Comparison of ENCODE assay signal across 14 mouse cellular contexts in genomic region chr17:84155516-84156226, GRCm38 (mm10). TPM values are rescaled to one million over a fixed set of nuclear protein-coding genes. Genes with fewer than 3 reads are reported as not detected.
DNase-seq lines count a peak whose midpoint lies in the region; ATAC-seq lines count a peak whose summit lies in the region.
"Had no signal": no experiment of that assay in that cellular context is flagged by ENCODE, and none has a peak within 500 bp of the region (broad histone marks: within the 10 kb centered on the region; RNA-seq: fewer than 3 reads in every experiment).

No protein-coding gene starts in this region.

- no peak for DNase-seq in kidney, postnatal 14 days
- peak; percentile 2 for DNase-seq in right cerebral cortex, postnatal 25 days
- DNase-seq in right cerebral cortex, postnatal 4 days: no peak
- no peak for DNase-seq in embryo, embryonic 11 days
- DNase-seq: cerebellum, adult 2 months; lung, postnatal 14 days; retina, postnatal 1 day had no signal

- no peaks in the 10 kb centered on the region for H3K9me3 ChIP-seq in kidney, embryonic 14.5 days (ENCODE audit: control insufficient read depth, low read length)
- no peaks in the 10 kb centered on the region for H3K9me3 ChIP-seq in intestine, embryonic 16.5 days (ENCODE audit: control insufficient read depth, low read length)
- no peaks in the 10 kb centered on the region for H3K9me3 ChIP-seq in stomach, embryonic 14.5 days (ENCODE audit: control insufficient read depth, low read depth, low read length)
- H3K9me3 ChIP-seq: hindbrain, embryonic 15.5 days; neural tube, embryonic 13.5 days had no signal

- H3K27ac ChIP-seq in kidney, embryonic 14.5 days (ENCODE audit: low read depth, low read length): peak overlapping the region; percentile 93; the same call in 1 of the 2 replicates
- peak overlapping the region; percentile 94 for H3K27ac ChIP-seq in intestine, embryonic 16.5 days (ENCODE audit: low read length)
- H3K27ac ChIP-seq in stomach, embryonic 14.5 days (ENCODE audit: low read length): peak overlapping the region; percentile 90
- H3K27ac ChIP-seq: hindbrain, embryonic 15.5 days; neural tube, embryonic 13.5 days had no signal

- no peak overlapping the region for H3K4me3 ChIP-seq in kidney, embryonic 14.5 days (ENCODE audit: low read length)
- H3K4me3 ChIP-seq in intestine, embryonic 16.5 days (ENCODE audit: low read length): peak overlapping the region; percentile 39
- H3K4me3 ChIP-seq in stomach, embryonic 14.5 days (ENCODE audit: low read depth, low read length): no peak overlapping the region
- H3K4me3 ChIP-seq: hindbrain, embryonic 15.5 days; neural tube, embryonic 13.5 days had no signal

- WGBS in kidney, embryonic 14.5 days: 65% methylated on average over 8 of the region's 8 CpGs
- WGBS in intestine, embryonic 16.5 days: 64% methylated on average over 8 of the region's 8 CpGs
- WGBS in stomach, embryonic 14.5 days: 77% methylated on average over 8 of the region's 8 CpGs

- H3K4me2 ChIP-seq in kidney, embryonic 14.5 days (replicated peaks; ENCODE audit: low read depth, low read length): no peak overlapping the region
- peak overlapping the region; percentile 49 for H3K4me2 ChIP-seq in intestine, embryonic 16.5 days (ENCODE audit: low read depth, low read length)
- no peak overlapping the region for H3K4me2 ChIP-seq in stomach, embryonic 14.5 days (replicated peaks; ENCODE audit: low read depth, low read length)
- H3K4me2 ChIP-seq: hindbrain, embryonic 15.5 days; neural tube, embryonic 13.5 days had no signal

- no peaks in the 10 kb centered on the region; the same call in 1 of the 2 replicates for H3K27me3 ChIP-seq in kidney, embryonic 14.5 days (ENCODE audit: control insufficient read depth, insufficient read depth, low read length)
- H3K27me3 ChIP-seq in intestine, embryonic 16.5 days (replicated peaks; ENCODE audit: control insufficient read depth, insufficient read depth, low read length): no peaks in the 10 kb centered on the region
- H3K27me3 ChIP-seq in stomach, embryonic 14.5 days (ENCODE audit: control insufficient read depth, insufficient read depth, low read length): no peaks in the 10 kb centered on the region
- H3K27me3 ChIP-seq: hindbrain, embryonic 15.5 days had no signal

- H3K36me3 ChIP-seq in kidney, embryonic 14.5 days (ENCODE audit: control insufficient read depth, insufficient read depth, low read length): no peaks in the 10 kb centered on the region
- H3K36me3 ChIP-seq in intestine, embryonic 16.5 days (ENCODE audit: control insufficient read depth, insufficient read depth, low read length): no peaks in the 10 kb centered on the region
- H3K36me3 ChIP-seq in stomach, embryonic 14.5 days (ENCODE audit: control insufficient read depth, insufficient read depth, low read length): no peaks in the 10 kb centered on the region
- H3K36me3 ChIP-seq: hindbrain, embryonic 15.5 days; neural tube, embryonic 13.5 days had no signal

- H3K4me1 ChIP-seq in kidney, embryonic 14.5 days (ENCODE audit: control insufficient read depth, insufficient read depth, low read length): peaks cover 41% of the 10 kb centered on the region
- peaks cover 43% of the 10 kb centered on the region for H3K4me1 ChIP-seq in intestine, embryonic 16.5 days (ENCODE audit: control insufficient read depth, insufficient read depth, low read length)
- peaks cover 12% of the 10 kb centered on the region; the same call in 1 of the 2 replicates for H3K4me1 ChIP-seq in stomach, embryonic 14.5 days (ENCODE audit: control insufficient read depth, insufficient read depth, low read length)

- no peak for ATAC-seq in kidney, embryonic 14.5 days (ENCODE audit: low FRiP score, low TSS enrichment)
- ATAC-seq in intestine, embryonic 16.5 days: no peak
- no peak for ATAC-seq in stomach, embryonic 14.5 days (ENCODE audit: insufficient number of reproducible peaks, insufficient read depth, low FRiP score, low read depth)
- ATAC-seq: activated CD4-positive, CD25-positive, alpha-beta regulatory T cell, adult 4 months; midbrain, embryonic 16.5 days had no signal

- H3K9ac ChIP-seq in kidney, embryonic 14.5 days (ENCODE audit: low read depth, low read length): no peak overlapping the region
- H3K9ac ChIP-seq in intestine, embryonic 16.5 days (ENCODE audit: low read depth, low read length): peak overlapping the region; percentile 72
- H3K9ac ChIP-seq in stomach, embryonic 14.5 days (replicated peaks; ENCODE audit: low read depth, low read length): no peak overlapping the region
- H3K9ac ChIP-seq: hindbrain, embryonic 15.5 days; neural tube, embryonic 13.5 days had no signal

RNA-seq across cellular contexts. Expression of gene Zfp36l2, which starts 32.1 kb away (rescaled TPM):
- 22.5 and 24.3 TPM in 2 replicates for polyA plus RNA-seq in kidney, embryonic 14.5 days (2014; fragmentation: Nextera tagmentation; extraction: Ambion mirVana)
- 14.4 and 16.2 TPM in 2 replicates for polyA plus RNA-seq in intestine, embryonic 16.5 days (2015; fragmentation: Nextera tagmentation; extraction: Ambion mirVana)
- 31.2 and 33.2 TPM in 2 replicates for polyA plus RNA-seq in stomach, embryonic 14.5 days (2014; fragmentation: Nextera tagmentation; extraction: Ambion mirVana)
